ENCODE assay signal across 8 mouse cellular contexts in genomic region chr5:139388694-139389675, GRCm38 (mm10). TPM values are rescaled to one million over a fixed set of nuclear protein-coding genes. Genes with fewer than 3 reads are reported as not detected.
A peak's percentile ranks its signal among the peaks of the same experiment; 100 is the strongest.
DNase-seq lines count a peak whose midpoint lies in the region; ATAC-seq and TF ChIP-seq lines count a peak whose summit lies in the region.

No protein-coding gene starts in this region.

- TF ChIP-seq POLR2A in limb, embryonic 14.5 days (IDR thresholded peaks at IDR 0.05; ENCODE audit: borderline replicate concordance, extremely low read depth, insufficient read depth, insufficient read length) = no peak

- no peak overlapping the region; the same call in 1 of the 2 replicates for H3K9ac ChIP-seq in kidney, embryonic 14.5 days (ENCODE audit: low read depth, low read length)
- peak overlapping the region; percentile 29; the same call in 1 of the 2 replicates for H3K9ac ChIP-seq in limb, embryonic 14.5 days (ENCODE audit: low read depth, low read length, severe bottlenecking)
- peak overlapping the region; percentile 41; the same call in 1 of the 2 replicates for H3K9ac ChIP-seq in neural tube, embryonic 13.5 days

- no peaks in the 10 kb centered on the region for H3K27me3 ChIP-seq in kidney, embryonic 14.5 days (ENCODE audit: control insufficient read depth, insufficient read depth, low read length)
- H3K27me3 ChIP-seq in limb, embryonic 14.5 days (ENCODE audit: control insufficient read depth, insufficient read depth, low read length) = no peaks in the 10 kb centered on the region
- no peaks in the 10 kb centered on the region for H3K27me3 ChIP-seq in neural tube, embryonic 13.5 days

- WGBS in kidney, embryonic 14.5 days = 60% methylated on average over 17 of the region's 17 CpGs
- WGBS in limb, embryonic 14.5 days = 40% methylated on average over 17 of the region's 17 CpGs
- WGBS in neural tube, embryonic 13.5 days = 70% methylated on average over 17 of the region's 17 CpGs

- H3K36me3 ChIP-seq in kidney, embryonic 14.5 days (ENCODE audit: control insufficient read depth, insufficient read depth, low read length) = 0 out of 2 replicates have a peak, but pooled peaks cover 6% of the 10 kb centered on the region
- H3K36me3 ChIP-seq in limb, embryonic 14.5 days (ENCODE audit: control insufficient read depth, insufficient read depth, low read length) = peaks cover 3% of the 10 kb centered on the region; the same call in 1 of the 2 replicates
- H3K36me3 ChIP-seq in neural tube, embryonic 13.5 days = no peaks in the 10 kb centered on the region

- no peak for ATAC-seq in kidney, embryonic 14.5 days (ENCODE audit: low FRiP score, low TSS enrichment)
- 0 out of 2 replicates have a peak, but pooled peaks have one; percentile 17 for ATAC-seq in limb, embryonic 14.5 days (ENCODE audit: low FRiP score, low read depth)
- ATAC-seq in neural tube, embryonic 13.5 days (ENCODE audit: low read depth) = no peak

- peak overlapping the region; percentile 63; the same call in 1 of the 2 replicates for H3K27ac ChIP-seq in kidney, embryonic 14.5 days (ENCODE audit: low read depth, low read length)
- H3K27ac ChIP-seq in brown adipose tissue, adult 24 weeks (replicated peaks; ENCODE audit: low read depth, low read length) = peak overlapping the region; percentile 96
- H3K27ac ChIP-seq in limb, embryonic 14.5 days (replicated peaks; ENCODE audit: low read depth, low read length) = peak overlapping the region; percentile 71
- peak overlapping the region; percentile 67 for H3K27ac ChIP-seq in neural tube, embryonic 13.5 days (replicated peaks)

- peaks cover 46% of the 10 kb centered on the region for H3K4me1 ChIP-seq in kidney, embryonic 14.5 days (ENCODE audit: control insufficient read depth, insufficient read depth, low read length)
- peaks cover 66% of the 10 kb centered on the region for H3K4me1 ChIP-seq in brown adipose tissue, adult 24 weeks (ENCODE audit: control insufficient read depth, insufficient read depth, insufficient read length, low read length)
- H3K4me1 ChIP-seq in limb, embryonic 14.5 days (ENCODE audit: control insufficient read depth, insufficient read depth, low read length) = peaks cover 27% of the 10 kb centered on the region
- H3K4me1 ChIP-seq in neural tube, embryonic 13.5 days (replicated peaks) = peaks cover 44% of the 10 kb centered on the region

- H3K4me3 ChIP-seq in kidney, embryonic 14.5 days (ENCODE audit: low read length) = no peak overlapping the region
- no peak overlapping the region for H3K4me3 ChIP-seq in brown adipose tissue, adult 24 weeks (ENCODE audit: insufficient read depth, low read depth, low read length)
- H3K4me3 ChIP-seq in limb, embryonic 14.5 days (replicated peaks; ENCODE audit: low read length) = no peak overlapping the region
- H3K4me3 ChIP-seq in neural tube, embryonic 13.5 days = no peak overlapping the region

- no peaks in the 10 kb centered on the region for H3K9me3 ChIP-seq in kidney, embryonic 14.5 days (ENCODE audit: control insufficient read depth, low read length)
- no peaks in the 10 kb centered on the region for H3K9me3 ChIP-seq in limb, embryonic 14.5 days (ENCODE audit: control insufficient read depth, low read length)
- no peaks in the 10 kb centered on the region for H3K9me3 ChIP-seq in neural tube, embryonic 13.5 days

- H3K4me2 ChIP-seq in kidney, embryonic 14.5 days (replicated peaks; ENCODE audit: low read depth, low read length) = no peak overlapping the region
- no peak overlapping the region for H3K4me2 ChIP-seq in limb, embryonic 14.5 days (replicated peaks; ENCODE audit: low read depth, low read length, severe bottlenecking)
- no peak overlapping the region for H3K4me2 ChIP-seq in neural tube, embryonic 13.5 days

- no peak for DNase-seq in kidney, adult 11 months
- DNase-seq in gastrocnemius, postnatal 10 days = peak; percentile 47
- DNase-seq in limb, embryonic 14.5 days (ENCODE audit: low spot score) = no peak
- no peak for DNase-seq in urinary bladder, postnatal 25 days (ENCODE audit: low spot score)
- DNase-seq in thymus, postnatal 14 days = no peak

RNA-seq across cellular contexts. Expression of gene Gpr146, which starts 11.5 kb away (rescaled TPM):
- 2.7 and 3.1 TPM in 2 replicates for polyA plus RNA-seq in kidney, embryonic 14.5 days (2014; fragmentation: Nextera tagmentation; extraction: Ambion mirVana)
- polyA plus RNA-seq in brown adipose tissue, adult 24 weeks (2012; ENCODE audit: insufficient read depth, insufficient read length, missing spikeins) = 18.1 and 19.7 TPM in 2 replicates
- total RNA-seq in gastrocnemius, postnatal 10 days (2021) = 10 to 100 TPM; 13.0 to 19.0 TPM
- polyA plus RNA-seq in limb, embryonic 14.5 days (2012; rRNA removed) = 1.9 and 2.4 TPM in 2 replicates
- 2.3 and 2.5 TPM in 2 replicates for polyA plus RNA-seq in limb, embryonic 14.5 days (2014; fragmentation: Nextera tagmentation; extraction: Ambion mirVana)
- polyA plus RNA-seq in neural tube, embryonic 13.5 days (2015; fragmentation: Nextera tagmentation; extraction: Ambion mirVana) = 1.8 and 1.9 TPM in 2 replicates

RNA-seq across cellular contexts. Expression of gene C130050O18Rik, which starts 16.1 kb away (rescaled TPM):
- 0.47 and 0.77 TPM in 2 replicates for polyA plus RNA-seq in kidney, embryonic 14.5 days (2014; fragmentation: Nextera tagmentation; extraction: Ambion mirVana)
- 1.3 TPM in 1 of 2 replicates, not detected in the other for polyA plus RNA-seq in brown adipose tissue, adult 24 weeks (2012; ENCODE audit: insufficient read depth, insufficient read length, missing spikeins)
- total RNA-seq in gastrocnemius, postnatal 10 days (2021) = 1 to 10 TPM; 1.0 to 1.5 TPM
- 9.1 and 10.6 TPM in 2 replicates for polyA plus RNA-seq in limb, embryonic 14.5 days (2012; rRNA removed)
- 6.4 and 7.5 TPM in 2 replicates for polyA plus RNA-seq in limb, embryonic 14.5 days (2014; fragmentation: Nextera tagmentation; extraction: Ambion mirVana)
- polyA plus RNA-seq in neural tube, embryonic 13.5 days (2015; fragmentation: Nextera tagmentation; extraction: Ambion mirVana) = 0.38 and 0.39 TPM in 2 replicates

RNA-seq across cellular contexts. Expression of gene Gper1, which starts 34.0 kb away (rescaled TPM):
- polyA plus RNA-seq in kidney, embryonic 14.5 days (2014; fragmentation: Nextera tagmentation; extraction: Ambion mirVana) = 2.6 and 3.4 TPM in 2 replicates
- polyA plus RNA-seq in brown adipose tissue, adult 24 weeks (2012; ENCODE audit: insufficient read depth, insufficient read length, missing spikeins) = 1.8 TPM in 1 of 2 replicates, not detected in the other
- 1 to 10 TPM; 2.3 to 2.7 TPM for total RNA-seq in gastrocnemius, postnatal 10 days (2021)
- 4.7 and 5.7 TPM in 2 replicates for polyA plus RNA-seq in limb, embryonic 14.5 days (2012; rRNA removed)
- polyA plus RNA-seq in limb, embryonic 14.5 days (2014; fragmentation: Nextera tagmentation; extraction: Ambion mirVana) = 6.4 and 6.7 TPM in 2 replicates
- polyA plus RNA-seq in neural tube, embryonic 13.5 days (2015; fragmentation: Nextera tagmentation; extraction: Ambion mirVana) = 8.5 and 9.9 TPM in 2 replicates

RNA-seq across cellular contexts. Expression of gene Cyp2w1, which starts 36.6 kb away (rescaled TPM):
- polyA plus RNA-seq in kidney, embryonic 14.5 days (2014; fragmentation: Nextera tagmentation; extraction: Ambion mirVana) = not detected in 2 replicates
- not detected in 2 replicates for polyA plus RNA-seq in brown adipose tissue, adult 24 weeks (2012; ENCODE audit: insufficient read depth, insufficient read length, missing spikeins)
- total RNA-seq in gastrocnemius, postnatal 10 days (2021) = not detected
- 29.3 and 36.2 TPM in 2 replicates for polyA plus RNA-seq in limb, embryonic 14.5 days (2012; rRNA removed)
- polyA plus RNA-seq in limb, embryonic 14.5 days (2014; fragmentation: Nextera tagmentation; extraction: Ambion mirVana) = 19.6 and 20.7 TPM in 2 replicates
- not detected in 2 replicates for polyA plus RNA-seq in neural tube, embryonic 13.5 days (2015; fragmentation: Nextera tagmentation; extraction: Ambion mirVana)

RNA-seq across cellular contexts. Expression of gene Cox19, which starts 37.8 kb away (rescaled TPM):
- 105 and 119 TPM in 2 replicates for polyA plus RNA-seq in kidney, embryonic 14.5 days (2014; fragmentation: Nextera tagmentation; extraction: Ambion mirVana)
- polyA plus RNA-seq in brown adipose tissue, adult 24 weeks (2012; ENCODE audit: insufficient read depth, insufficient read length, missing spikeins) = 250 and 278 TPM in 2 replicates
- 10 to 100 TPM; 72.0 to 76.4 TPM for total RNA-seq in gastrocnemius, postnatal 10 days (2021)
- 77.8 and 90.6 TPM in 2 replicates for polyA plus RNA-seq in limb, embryonic 14.5 days (2012; rRNA removed)
- polyA plus RNA-seq in limb, embryonic 14.5 days (2014; fragmentation: Nextera tagmentation; extraction: Ambion mirVana) = 108 and 111 TPM in 2 replicates
- 113 and 120 TPM in 2 replicates for polyA plus RNA-seq in neural tube, embryonic 13.5 days (2015; fragmentation: Nextera tagmentation; extraction: Ambion mirVana)
